Mouse (Mus musculus) CH12F3 (cell line): Measurements from ENCODE around the gene Fam83g.

Experiments used
- in situ Hi-C: fragments of 300-500 bp; cut with MboI; formaldehyde crosslinking; loops from 2 replicates; pipeline ENCODE4 v1.14.3; 2020; ENCODE audit warnings: low sequenced_read_pairs

Fam83g gene

GRCm38 (mm10) chr11:61650470-61651265 lies 33.2 kb upstream of the Fam83g start:
- in situ Hi-C loops, result no loop called here

GRCm38 (mm10) chr11:61652216-61652615 lies 31.7 kb upstream of the Fam83g start:
- in situ Hi-C loops, result no loop called here

GRCm38 (mm10) chr11:61652686-61653447 lies 31.0 kb upstream of the Fam83g start, which contains the start of gene Grap:
TSS of gene Grap (plus strand) at chr11:61653265.
- in situ Hi-C loops, result no loop called here

GRCm38 (mm10) chr11:61653568-61653967 lies 30.3 kb upstream of the Fam83g start:
- in situ Hi-C loops, result no loop called here

GRCm38 (mm10) chr11:61654786-61655311 lies 29.0 kb upstream of the Fam83g start:
- in situ Hi-C loops, result no loop called here

- in situ Hi-C loops, result no loop called here
These were observed 28.2 kb upstream of the Fam83g start for GRCm38 (mm10) chr11:61655649-61656048.

- in situ Hi-C loops, result no loop called here
These were observed 27.6 kb upstream of the Fam83g start for GRCm38 (mm10) chr11:61656148-61656850.

GRCm38 (mm10) chr11:61657432-61657831 lies 26.5 kb upstream of the Fam83g start:
- in situ Hi-C loops, result no loop called here

GRCm38 (mm10) chr11:61658360-61658922 lies 25.4 kb upstream of the Fam83g start:
- in situ Hi-C loops, result no loop called here

- in situ Hi-C loops, result no loop called here
These were observed 24.7 kb upstream of the Fam83g start for GRCm38 (mm10) chr11:61659011-61659858.

- in situ Hi-C loops, result no loop called here
These were observed 23.9 kb upstream of the Fam83g start for GRCm38 (mm10) chr11:61660001-61660400.

GRCm38 (mm10) chr11:61660806-61661392 lies 23.0 kb upstream of the Fam83g start:
- in situ Hi-C loops, result no loop called here

- in situ Hi-C loops, result no loop called here
These were observed 21.7 kb upstream of the Fam83g start for GRCm38 (mm10) chr11:61662189-61662588.

GRCm38 (mm10) chr11:61665401-61665800 lies 18.5 kb upstream of the Fam83g start:
- in situ Hi-C loops, result no loop called here

- in situ Hi-C loops, result no loop called here
These were observed 17.7 kb upstream of the Fam83g start for GRCm38 (mm10) chr11:61665991-61666799.

GRCm38 (mm10) chr11:61667248-61667647 lies 16.6 kb upstream of the Fam83g start:
- in situ Hi-C loops, result no loop called here

GRCm38 (mm10) chr11:61667782-61668181 lies 16.1 kb upstream of the Fam83g start:
- in situ Hi-C loops, result no loop called here
